Mouse (Mus musculus) neutrophil, adult 65 days (primary cell): ENCODE measurements around the gene Uck2. TPM values are rescaled to one million over a fixed set of nuclear protein-coding genes. Genes with fewer than 3 reads are reported as not detected.

ENCODE experiments used
- total RNA-seq: library from RNA; stranded (reverse); gene quantifications from 2 replicates; pipeline ENCODE4 v1.2.4, GENCODE M21; 2023

The Uck2 gene
- total RNA-seq = 26.1 and 32.7 TPM in 2 replicates

GRCm38 (mm10) chr1:167285320-167285355 lies at the start of gene Uck2:
TSS of gene Uck2 (minus strand) at chr1:167285320.

GRCm38 (mm10) chr1:167308261-167309054 lies 23.3 kb upstream of the Uck2 start, which contains the start of gene Tmco1:
TSS of gene Tmco1 (plus strand) at chr1:167308378.

Other genes with a start within 250 kb of the Uck2 start
- 23.6 and 32.6 TPM in 2 replicates for gene Tmco1, start 23.1 kb upstream of the Uck2 start, total RNA-seq
- 24.6 and 30.5 TPM in 2 replicates for gene Aldh9a1, start 64.7 kb upstream of the Uck2 start, total RNA-seq
- gene Mgst3, start 108.5 kb upstream of the Uck2 start, total RNA-seq = 3.8 and 4.1 TPM in 2 replicates
- not detected in 2 replicates for gene Lrrc52, start 181.5 kb upstream of the Uck2 start, total RNA-seq